Mouse (Mus musculus) left cerebral cortex, postnatal 14 days (tissue): Measurements from ENCODE around the gene 4921539E11Rik. TPM values are rescaled to one million over a fixed set of nuclear protein-coding genes. Genes with fewer than 3 reads are reported as not detected.

Experiments used
- DNase-seq, 2 experiments: peaks; one replicate each; pipeline ENCODE4 v3.0.0; 2021 to 2022; ENCODE audit warnings: low spot score in 2 of 2, mixed read lengths in 1 of 2
- intact Hi-C: fragments of 180-260 bp; cut with DNase I; formaldehyde crosslinking; loops from one replicate; pipeline ENCODE4 v1.15.1; 2025
- total RNA-seq, 2 experiments: library from RNA; stranded (reverse); gene quantifications; 2 replicates each; pipeline ENCODE4 v1.2.3; 2021

The 4921539E11Rik gene
- total RNA-seq, 2 experiments from 2014 or later: not detected

- intact Hi-C loops: no loop called here
- DNase-seq: no peak
Measured at GRCm38 (mm10) chr4:103249436-103250085, 41.1 kb downstream of the 4921539E11Rik start.

GRCm38 (mm10) chr4:103247813-103248212 is 42.9 kb downstream of the 4921539E11Rik start:
- no peak for DNase-seq
- intact Hi-C loops: no loop called here

GRCm38 (mm10) chr4:103247249-103247648 is 43.4 kb downstream of the 4921539E11Rik start:
- intact Hi-C loops: no loop called here
- DNase-seq: no peak

- intact Hi-C loops: no loop called here
- no peak for DNase-seq
Measured at GRCm38 (mm10) chr4:103232156-103232555, 58.5 kb downstream of the 4921539E11Rik start.

- intact Hi-C loops: no loop called here
- DNase-seq: no peak
Measured at GRCm38 (mm10) chr4:103222854-103223253, 67.8 kb downstream of the 4921539E11Rik start.

GRCm38 (mm10) chr4:103221789-103222188 is 68.9 kb downstream of the 4921539E11Rik start:
- no peak for DNase-seq
- intact Hi-C loops: no loop called here

GRCm38 (mm10) chr4:103219011-103219410 is 71.7 kb downstream of the 4921539E11Rik start:
- intact Hi-C loops: no loop called here

GRCm38 (mm10) chr4:103216046-103216445 is 74.6 kb downstream of the 4921539E11Rik start:
- intact Hi-C loops: no loop called here
- DNase-seq: no peak

More at GRCm38 (mm10) chr4:103219011-103219410, 71.7 kb downstream of the 4921539E11Rik start:
- no peak for DNase-seq

GRCm38 (mm10) chr4:103214925-103215820 is 75.5 kb downstream of the 4921539E11Rik start, which contains the start of gene Slc35d1:
Gene Slc35d1 (minus strand): TSS chr4:103215164.
- intact Hi-C loops: loop anchor here (5.0 kb wide), 1 partner anchor 103 kb away; the partner anchor contains the start of genes Mier1 and Wdr78
- DNase-seq: peak; percentile 83 to 85

GRCm38 (mm10) chr4:103214498-103214924 is 76.2 kb downstream of the 4921539E11Rik start:
- intact Hi-C loops: loop anchor here (5.0 kb wide), 1 partner anchor 102 kb away; the partner anchor contains the start of genes Mier1 and Wdr78
- peak; percentile 64 to 77 for DNase-seq

GRCm38 (mm10) chr4:103213859-103214497 is 76.7 kb downstream of the 4921539E11Rik start:
- DNase-seq: peak in 1 of 2 experiments; percentile 12
- intact Hi-C loops: loop anchor here (5.0 kb wide), 1 partner anchor 102 kb away; the partner anchor contains the start of genes Mier1 and Wdr78

- intact Hi-C loops: no loop called here
- DNase-seq: no peak
Measured at GRCm38 (mm10) chr4:103208553-103208952, 82.1 kb downstream of the 4921539E11Rik start.

GRCm38 (mm10) chr4:103203646-103204045 is 87.0 kb downstream of the 4921539E11Rik start:
- intact Hi-C loops: no loop called here
- DNase-seq: no peak

GRCm38 (mm10) chr4:103200046-103200445 is 90.6 kb downstream of the 4921539E11Rik start:
- intact Hi-C loops: no loop called here
- DNase-seq: no peak

GRCm38 (mm10) chr4:103199086-103199485 is 91.6 kb downstream of the 4921539E11Rik start:
- no peak for DNase-seq
- intact Hi-C loops: no loop called here

GRCm38 (mm10) chr4:103197401-103197800 is 93.3 kb downstream of the 4921539E11Rik start:
- intact Hi-C loops: no loop called here
- DNase-seq: no peak

GRCm38 (mm10) chr4:103192421-103192820 is 98.2 kb downstream of the 4921539E11Rik start:
- intact Hi-C loops: no loop called here
- no peak for DNase-seq

- intact Hi-C loops: no loop called here
- no peak for DNase-seq
Measured at GRCm38 (mm10) chr4:103188786-103189640, 101.7 kb downstream of the 4921539E11Rik start.
